Mouse (Mus musculus) forebrain, postnatal 0 days (tissue): ENCODE measurements around the gene Cdk2ap1. TPM values are rescaled to one million over a fixed set of nuclear protein-coding genes. Genes with fewer than 3 reads are reported as not detected.

Experiments
- ATAC-seq: fragments of 200-750 bp; cut with Nextera tagmentation; 2 replicates; pipeline ENCODE4 v1.8.0; 2017; ENCODE audit warnings: mild to moderate bottlenecking, moderate library complexity
- DNase-seq: peaks from one replicate; pipeline ENCODE4 v3.0.0-alpha.2; 2015
- H3K27ac ChIP-seq: fragments of 300-500 bp; sonication (generic); 2 replicates; pipeline ENCODE4 v1.5.1; 2014; ENCODE audit warnings: low read depth, mild to moderate bottlenecking, antibody characterized with exemption, low read length, moderate library complexity, mixed read lengths
- H3K27me3 ChIP-seq: fragments of 300-500 bp; sonication (generic); 2 replicates; pipeline ENCODE4 v1.6.1; 2014; ENCODE audit warnings: mild to moderate bottlenecking, low read length, mixed read lengths; ENCODE audit not compliant: insufficient read depth
- H3K36me3 ChIP-seq: fragments of 300-500 bp; sonication (generic); 2 replicates; pipeline ENCODE4 v1.6.1; 2014; ENCODE audit warnings: mild to moderate bottlenecking, moderate library complexity; ENCODE audit not compliant: insufficient read depth
- H3K4me1 ChIP-seq: fragments of 300-500 bp; sonication (generic); 2 replicates; pipeline ENCODE4 v1.6.1; 2014; ENCODE audit warnings: antibody characterized with exemption; ENCODE audit not compliant: insufficient read depth
- H3K4me2 ChIP-seq: fragments of 300-500 bp; sonication (generic); 2 replicates; pipeline ENCODE4 v1.6.1; 2014; ENCODE audit warnings: low read depth, mild to moderate bottlenecking, moderate library complexity
- H3K4me3 ChIP-seq: fragments of 300-500 bp; sonication (generic); 2 replicates; pipeline ENCODE4 v1.5.1; 2014; ENCODE audit warnings: low read depth, low read length, mixed read lengths
- H3K9ac ChIP-seq: fragments of 300-500 bp; sonication (generic); 2 replicates; pipeline ENCODE4 v1.6.1; 2014; ENCODE audit warnings: mild to moderate bottlenecking
- H3K9me3 ChIP-seq: fragments of 300-500 bp; sonication (generic); 2 replicates; pipeline ENCODE4 v1.6.1; 2016; ENCODE audit warnings: low read length
- CTCF ChIP-seq: sonication (generic); IDR thresholded peaks from 2 replicates; pipeline ENCODE4 v1.5.1; 2016; ENCODE audit warnings: antibody characterized with exemption, control low read depth, low read depth
- WGBS: fragments of 180-500 bp; shearing (Covaris S2); extraction: QIAGEN DNeasy Blood & Tissue Kit; methylation state at CpG from one replicate; pipeline ENCODE4 v1.1.7; 2014; 5-methylcytosine and 5-hydroxymethylcytosine counted together
- polyA plus RNA-seq: library from polyadenylated mRNA; unstranded; fragments of >200 nt; fragmentation: Nextera tagmentation; extraction: Ambion mirVana; gene quantifications from 2 replicates; pipeline ENCODE4 v1.2.1, GENCODE M21; 2015
- total RNA-seq: library from RNA; depleted of rRNA; stranded (reverse); fragments of >200 nt; gene quantifications from 2 replicates; pipeline ENCODE4 v1.2.3, GENCODE M21; 2014

Gene Cdk2ap1
- total and polyA plus RNA-seq, 2 experiments from 2014 or later, result 101 to 183 TPM

DNA sequence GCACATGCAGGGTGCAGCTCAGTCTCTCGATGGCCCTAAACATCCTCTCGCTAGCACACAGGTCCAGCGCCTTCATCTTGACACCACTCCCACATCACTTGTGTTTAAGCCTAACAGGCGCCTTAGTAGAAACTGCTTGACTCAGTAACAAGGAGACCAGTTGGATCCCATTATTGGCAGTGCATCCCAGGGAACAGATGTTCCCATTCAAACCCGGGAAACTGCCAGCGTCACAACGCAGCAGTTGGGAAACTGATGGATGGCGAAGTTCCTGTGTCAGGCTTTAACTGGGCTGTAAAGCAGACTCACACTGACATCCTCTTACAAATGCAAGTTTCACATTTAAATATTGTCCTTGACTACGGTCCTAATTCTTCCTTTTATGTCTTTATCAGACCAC is 25.0 kb downstream of the Cdk2ap1 start:
- H3K4me2 ChIP-seq, result no peak overlapping the region
- no peaks in the 10 kb centered on the region for H3K36me3 ChIP-seq
- H3K27ac ChIP-seq, result peak overlapping the region; percentile 70
- DNase-seq, result peak; percentile 79
- no peak overlapping the region for H3K9ac ChIP-seq
- WGBS, result 29% methylated on average over 9 of the region's 9 CpGs
- no peak overlapping the region for H3K4me3 ChIP-seq
- H3K27me3 ChIP-seq, result no peaks in the 10 kb centered on the region
- peak; percentile 29; the same call in 1 of the 2 replicates for ATAC-seq
- TF ChIP-seq CTCF, result no peak
- H3K9me3 ChIP-seq, result no peaks in the 10 kb centered on the region
- peaks cover 13% of the 10 kb centered on the region; the same call in 1 of the 2 replicates for H3K4me1 ChIP-seq

DNA sequence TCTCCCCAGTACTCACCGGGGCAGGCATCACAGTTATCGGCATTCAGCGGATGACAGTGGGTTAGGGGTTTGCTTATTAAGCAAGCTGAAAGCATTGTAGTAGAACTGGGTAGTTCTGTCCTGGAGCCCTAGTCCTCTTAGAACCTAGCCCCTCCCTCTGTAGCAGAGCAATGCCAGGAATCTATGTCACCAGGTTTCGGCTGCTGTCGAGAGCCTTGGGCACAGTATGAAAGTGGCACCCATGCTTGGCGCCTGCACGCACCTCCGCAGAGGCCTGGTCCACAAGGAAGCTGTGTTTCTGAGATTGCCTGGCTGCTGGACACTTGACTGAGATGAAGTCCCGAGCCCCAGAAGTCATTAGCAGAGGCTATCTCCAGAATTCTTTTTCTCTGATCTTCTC is 25.8 kb downstream of the Cdk2ap1 start:
- TF ChIP-seq CTCF, result no peak
- no peaks in the 10 kb centered on the region for H3K9me3 ChIP-seq
- ATAC-seq (no peak), DNase-seq (no peak)
- H3K27ac ChIP-seq, result peak overlapping the region; percentile 70
- H3K9ac ChIP-seq, result no peak overlapping the region
- H3K36me3 ChIP-seq, result no peaks in the 10 kb centered on the region
- H3K4me1 ChIP-seq, result peaks cover 13% of the 10 kb centered on the region; the same call in 1 of the 2 replicates
- no peak overlapping the region for H3K4me3 ChIP-seq
- no peak overlapping the region for H3K4me2 ChIP-seq
- WGBS, result 78% methylated on average over 9 of the region's 9 CpGs
- no peaks in the 10 kb centered on the region for H3K27me3 ChIP-seq

DNA sequence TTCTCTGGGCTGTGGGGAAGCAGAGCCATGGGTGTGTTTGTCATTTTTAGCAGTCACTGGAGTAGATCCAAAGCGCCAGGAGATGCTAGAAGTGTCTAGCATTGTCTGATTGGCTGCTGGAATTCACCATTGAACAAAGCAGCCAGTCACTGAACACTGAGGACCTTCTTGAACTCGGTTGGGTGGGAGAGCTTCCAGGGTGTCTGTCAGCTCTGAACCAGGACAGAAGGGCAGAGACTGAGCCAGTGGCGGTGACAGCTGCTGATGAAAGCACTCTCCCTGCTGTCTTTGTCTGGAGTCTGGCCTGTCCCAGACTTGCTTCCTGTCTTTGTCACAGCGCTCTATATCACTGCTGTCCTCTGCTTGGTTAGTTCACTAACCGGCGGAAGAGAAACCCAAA is 28.5 kb downstream of the Cdk2ap1 start:
- Histone ChIP-seq H3K4me1 (peaks cover 13% of the 10 kb centered on the region; the same call in 1 of the 2 replicates), H3K9me3 (no peaks in the 10 kb centered on the region), H3K9ac (0 out of 2 replicates have a peak overlapping the region, but pooled peaks have one; percentile 22), H3K27me3 (no peaks in the 10 kb centered on the region), H3K27ac (peak overlapping the region; percentile 90), H3K36me3 (no peaks in the 10 kb centered on the region), H3K4me3 (no peak overlapping the region), H3K4me2 (no peak overlapping the region)
- no peak for TF ChIP-seq CTCF
- WGBS, result 16% methylated on average over 6 of the region's 6 CpGs
- peak; percentile 93 for ATAC-seq
- peak; percentile 87 for DNase-seq

DNA sequence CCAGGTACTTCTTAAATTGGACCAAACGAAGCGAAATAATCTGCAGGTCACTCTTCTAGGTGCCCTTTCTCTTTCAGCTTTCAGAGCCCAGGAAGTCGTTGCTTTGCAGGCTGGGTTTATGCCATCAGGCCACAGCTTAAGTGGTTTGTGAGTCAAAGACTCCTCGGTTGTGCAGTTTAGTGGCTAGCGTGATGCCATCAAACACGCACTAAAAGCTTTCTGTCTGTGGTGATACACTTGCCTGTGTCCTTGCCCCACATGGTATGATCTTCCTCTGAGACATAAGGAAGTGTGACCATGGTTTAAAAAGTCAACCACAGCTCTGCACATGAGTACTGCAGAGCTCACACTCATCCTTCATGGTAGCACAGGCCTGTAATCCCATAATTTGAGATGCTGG is 32.8 kb downstream of the Cdk2ap1 start:
- DNase-seq (no peak), ATAC-seq (no peak)
- no peak overlapping the region for H3K9ac ChIP-seq
- H3K4me2 ChIP-seq, result no peak overlapping the region
- no peaks in the 10 kb centered on the region for H3K27me3 ChIP-seq
- no peak for TF ChIP-seq CTCF
- no peaks in the 10 kb centered on the region for H3K9me3 ChIP-seq
- H3K36me3 ChIP-seq, result no peaks in the 10 kb centered on the region
- H3K4me1 ChIP-seq, result peaks cover 25% of the 10 kb centered on the region
- H3K4me3 ChIP-seq, result no peak overlapping the region
- H3K27ac ChIP-seq, result no peak overlapping the region
- WGBS, result 78% methylated on average over 6 of the region's 6 CpGs

DNA sequence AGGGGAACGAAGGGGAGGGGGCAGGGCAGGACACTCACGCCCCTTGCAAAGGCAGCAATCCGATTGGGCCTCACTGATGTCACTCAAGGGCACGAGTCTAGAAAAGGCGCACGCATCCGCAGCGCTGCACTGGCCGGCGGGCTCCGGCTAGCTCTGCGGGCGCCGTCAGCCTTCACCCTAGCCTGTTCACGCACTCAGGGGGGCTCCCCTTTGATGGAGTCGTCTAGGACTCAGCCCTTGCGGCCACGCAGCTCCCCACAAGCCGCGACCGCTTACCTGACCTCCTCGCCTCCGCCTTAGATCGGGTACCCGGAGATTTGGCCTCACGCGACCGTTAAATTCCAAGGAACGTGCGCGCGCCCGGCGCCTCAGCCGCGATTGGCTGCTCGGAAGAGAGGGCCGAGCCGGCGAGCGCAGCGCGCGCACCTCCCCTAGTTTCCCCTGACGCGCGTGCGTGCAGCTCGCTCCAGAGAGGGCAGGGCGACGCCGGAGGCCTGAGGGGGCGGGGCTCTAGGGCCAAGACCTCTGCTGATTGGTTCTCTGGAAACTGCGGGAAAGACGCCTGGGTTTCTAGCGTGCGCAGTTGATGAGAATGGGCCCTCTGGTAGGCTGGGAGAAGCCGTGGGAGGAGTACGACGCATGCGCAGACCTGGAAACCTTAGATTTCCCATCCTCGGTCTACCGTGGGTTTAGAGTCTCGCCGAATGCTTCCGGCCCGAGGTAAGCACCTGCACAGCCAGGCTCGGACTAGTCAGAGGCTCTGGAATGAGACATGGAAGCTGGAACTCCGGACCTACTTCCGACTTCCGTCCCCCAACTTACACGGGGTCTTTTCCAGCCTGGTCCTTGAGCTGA is 35.1 kb downstream of the Cdk2ap1 start, which contains the start of the genes Mphosph9 and 2810006K23Rik:
Mphosph9 (minus strand) TSS at position 463 of the 855 bp plus-strand sequence.
2810006K23Rik (plus strand) TSS at position 580 of the 855 bp plus-strand sequence.
- Histone ChIP-seq H3K36me3 (no peaks in the 10 kb centered on the region), H3K4me2 (peak within 1 kb of the TSS; percentile 83), H3K27ac (peak within 1 kb of the TSS; percentile 99), H3K9me3 (no peaks in the 10 kb centered on the region), H3K4me3 (peak within 1 kb of the TSS; percentile 70), H3K4me1 (peaks cover 13% of the 10 kb centered on the region), H3K27me3 (no peaks in the 10 kb centered on the region), H3K9ac (peak within 1 kb of the TSS; percentile 82)
- under 1% methylated on average over 70 of the region's 72 CpGs for WGBS
- DNase-seq, result peak; percentile 100
- TF ChIP-seq CTCF, result no peak
- peak; percentile 98 for ATAC-seq

DNA sequence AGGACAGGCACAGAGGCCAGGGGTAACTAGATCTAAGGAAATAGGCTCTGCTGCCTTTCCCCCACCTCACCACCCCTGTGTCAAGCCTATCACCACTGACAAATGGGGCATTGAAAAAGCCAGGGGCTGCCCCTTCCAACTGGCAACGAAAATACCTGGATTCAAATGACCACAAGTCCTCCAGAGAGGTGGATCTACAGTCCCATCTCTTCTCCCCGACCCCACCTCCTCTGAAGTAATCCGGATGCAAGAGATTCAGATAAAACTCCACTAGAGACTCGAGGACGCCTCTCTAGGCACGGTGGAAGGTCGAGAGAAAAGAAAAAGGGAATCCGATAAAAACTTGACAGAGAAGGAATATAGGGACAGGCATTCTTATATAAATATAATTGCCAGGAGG is 36.1 kb downstream of the Cdk2ap1 start:
- ATAC-seq (no peak), DNase-seq (no peak)
- 1% methylated on average over 8 of the region's 8 CpGs for WGBS
- peak overlapping the region; percentile 70 for H3K4me3 ChIP-seq
- no peaks in the 10 kb centered on the region for H3K27me3 ChIP-seq
- no peaks in the 10 kb centered on the region for H3K36me3 ChIP-seq
- peaks cover 13% of the 10 kb centered on the region for H3K4me1 ChIP-seq
- no peaks in the 10 kb centered on the region for H3K9me3 ChIP-seq
- peak overlapping the region; percentile 99 for H3K27ac ChIP-seq
- peak overlapping the region; percentile 82 for H3K9ac ChIP-seq
- no peak for TF ChIP-seq CTCF
- peak overlapping the region; percentile 66 for H3K4me2 ChIP-seq

DNA sequence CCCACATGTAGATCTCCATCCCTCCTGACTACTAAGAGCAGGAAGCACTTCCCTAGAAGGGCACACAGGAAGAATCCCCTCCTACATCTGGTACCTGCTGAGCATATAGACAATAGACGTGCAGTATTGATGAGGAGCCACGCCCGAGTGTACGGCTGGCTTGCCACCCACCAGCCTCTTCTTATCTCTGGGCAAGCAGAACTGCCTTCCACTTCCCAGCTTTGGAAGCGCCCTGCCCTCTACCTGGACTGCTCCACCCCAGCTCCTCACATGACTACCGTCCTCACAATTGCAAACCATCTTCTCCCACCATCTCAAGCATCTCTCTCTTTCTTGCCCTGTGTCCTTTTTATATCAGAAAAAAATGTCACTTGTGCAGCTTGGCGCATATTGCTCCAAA is 45.2 kb downstream of the Cdk2ap1 start:
- Histone ChIP-seq H3K4me2 (no peak overlapping the region), H3K4me1 (no peaks in the 10 kb centered on the region), H3K27me3 (no peaks in the 10 kb centered on the region), H3K36me3 (peaks cover 43% of the 10 kb centered on the region), H3K9me3 (no peaks in the 10 kb centered on the region), H3K4me3 (no peak overlapping the region), H3K9ac (no peak overlapping the region), H3K27ac (no peak overlapping the region)
- no peak for TF ChIP-seq CTCF
- WGBS, result 88% methylated on average over 7 of the region's 7 CpGs
- DNase-seq (no peak), ATAC-seq (no peak)
